Mouse (Mus musculus): ENCODE data around the gene Lef1. TPM values are rescaled to one million over a fixed set of nuclear protein-coding genes. Genes with fewer than 3 reads are reported as not detected.

Lef1 gene
- 261 TPM for polyA plus RNA-seq (2017; shearing (Covaris generic))

GRCm38 (mm10) chr3:131110191-131111150, at the start of gene Lef1:
Gene Lef1 (plus strand): TSS chr3:131110471.

GRCm38 (mm10) chr3:131271559-131272373, 161.5 kb downstream of the Lef1 start, which contains the start of gene Hadh:
Gene Hadh (minus strand): TSS chr3:131272101.

Other genes with a start within 250 kb of the Lef1 start
- 68.3 TPM for gene Hadh, start 161.6 kb downstream of the Lef1 start, polyA plus RNA-seq (2017; shearing (Covaris generic))
- gene Cyp2u1, start 192.8 kb downstream of the Lef1 start, polyA plus RNA-seq (2017; shearing (Covaris generic)), result 0.57 TPM